In genomic region chr6:89455523-89456000, GRCm38 (mm10) we compare ENCODE assay signal across 10 mouse cellular contexts.
DNase-seq lines count a peak whose midpoint lies in the region; ATAC-seq and TF ChIP-seq lines count a peak whose summit lies in the region.
"Had no signal": no experiment of that assay in that cellular context is flagged by ENCODE, and none has a peak within 500 bp of the region (broad histone marks: within the 10 kb centered on the region; RNA-seq: fewer than 3 reads in every experiment).

No protein-coding gene starts in this region.

- H3K27me3 ChIP-seq in lung, postnatal 0 days (replicated peaks; ENCODE audit: insufficient read depth, low read length): no peaks in the 10 kb centered on the region
- no peaks in the 10 kb centered on the region for H3K27me3 ChIP-seq in heart, embryonic 13.5 days (replicated peaks)
- H3K27me3 ChIP-seq: neural tube, embryonic 13.5 days had no signal

- H3K4me3 ChIP-seq in lung, postnatal 0 days (ENCODE audit: low read depth, low read length): no peak overlapping the region
- H3K4me3 ChIP-seq in heart, embryonic 13.5 days: no peak overlapping the region
- no peak overlapping the region for H3K4me3 ChIP-seq in macrophage (ENCODE audit: inconsistent target)
- H3K4me3 ChIP-seq: erythroblast, embryonic 14.5 days; neural tube, embryonic 13.5 days had no signal

- WGBS in lung, postnatal 0 days: 64% methylated on average over 4 of the region's 4 CpGs
- WGBS in heart, embryonic 13.5 days: 25% methylated on average over 4 of the region's 4 CpGs
- WGBS in macrophage (ENCODE audit: missing documents): 29% methylated on average over 4 of the region's 4 CpGs

- peaks cover 10% of the 10 kb centered on the region; the same call in 1 of the 2 replicates for H3K4me1 ChIP-seq in lung, postnatal 0 days (ENCODE audit: insufficient read depth, low read depth, low read length)
- peaks cover 55% of the 10 kb centered on the region for H3K4me1 ChIP-seq in heart, embryonic 13.5 days

- ATAC-seq in lung, postnatal 0 days: peak; percentile 4; the same call in 1 of the 2 replicates
- ATAC-seq in heart, embryonic 13.5 days (ENCODE audit: extremely low read depth, insufficient number of reproducible peaks, low FRiP score, low TSS enrichment): peak; percentile 69; the same call in 1 of the 2 replicates
- no peak for ATAC-seq in activated CD4-positive, CD25-positive, alpha-beta regulatory T cell, adult 4 months

- TF ChIP-seq EP300 in lung, postnatal 0 days (IDR thresholded peaks at IDR 0.05): no peak

- no peak for DNase-seq in lung, postnatal 0 days (ENCODE audit: low spot score)
- DNase-seq in lung, postnatal 4 days: no peak
- peak; percentile 45 for DNase-seq in adipocyte (ENCODE audit: low spot score)
- DNase-seq in testis, postnatal 10 days (ENCODE audit: low spot score): no peak
- no peak for DNase-seq in thymus, postnatal 10 days (ENCODE audit: low spot score in 2 of 2)

- H3K79me2 ChIP-seq in macrophage (ENCODE audit: inconsistent target): no peaks in the 10 kb centered on the region

- no peak overlapping the region for H3K4me2 ChIP-seq in lung, postnatal 0 days (replicated peaks; ENCODE audit: low read depth, low read length)
- H3K4me2 ChIP-seq in heart, embryonic 13.5 days: no peak overlapping the region
- H3K4me2 ChIP-seq: neural tube, embryonic 13.5 days had no signal

- no peak overlapping the region for H3K27ac ChIP-seq in lung, postnatal 0 days (ENCODE audit: low read length)
- peak overlapping the region; percentile 89 for H3K27ac ChIP-seq in heart, embryonic 13.5 days (replicated peaks)
- H3K27ac ChIP-seq in macrophage: peak overlapping the region; percentile 73
- H3K27ac ChIP-seq: neural tube, embryonic 13.5 days had no signal

- no peak overlapping the region for H3K9ac ChIP-seq in lung, postnatal 0 days (replicated peaks; ENCODE audit: low read depth)
- no peak overlapping the region for H3K9ac ChIP-seq in heart, embryonic 13.5 days
- H3K9ac ChIP-seq: neural tube, embryonic 13.5 days had no signal

- no peak for TF ChIP-seq CTCF in lung, postnatal 0 days (IDR thresholded peaks at IDR 0.05)

- H3K9me3 ChIP-seq in lung, postnatal 0 days (ENCODE audit: low read length): no peaks in the 10 kb centered on the region
- H3K9me3 ChIP-seq in heart, embryonic 13.5 days: no peaks in the 10 kb centered on the region
- H3K9me3 ChIP-seq: neural tube, embryonic 13.5 days had no signal

- H3K36me3 ChIP-seq in lung, postnatal 0 days (ENCODE audit: insufficient read depth, low read length): no peaks in the 10 kb centered on the region
- no peaks in the 10 kb centered on the region for H3K36me3 ChIP-seq in heart, embryonic 13.5 days
- H3K36me3 ChIP-seq in macrophage (ENCODE audit: inconsistent target): no peaks in the 10 kb centered on the region
- H3K36me3 ChIP-seq: neural tube, embryonic 13.5 days had no signal
